Mouse (Mus musculus): ENCODE data around the gene Ripor1. TPM values are rescaled to one million over a fixed set of nuclear protein-coding genes. Genes with fewer than 3 reads are reported as not detected.

Gene Ripor1
- total and polyA plus RNA-seq, 2 experiments from 2014 or later: 15.9 to 22.2 TPM

DNA sequence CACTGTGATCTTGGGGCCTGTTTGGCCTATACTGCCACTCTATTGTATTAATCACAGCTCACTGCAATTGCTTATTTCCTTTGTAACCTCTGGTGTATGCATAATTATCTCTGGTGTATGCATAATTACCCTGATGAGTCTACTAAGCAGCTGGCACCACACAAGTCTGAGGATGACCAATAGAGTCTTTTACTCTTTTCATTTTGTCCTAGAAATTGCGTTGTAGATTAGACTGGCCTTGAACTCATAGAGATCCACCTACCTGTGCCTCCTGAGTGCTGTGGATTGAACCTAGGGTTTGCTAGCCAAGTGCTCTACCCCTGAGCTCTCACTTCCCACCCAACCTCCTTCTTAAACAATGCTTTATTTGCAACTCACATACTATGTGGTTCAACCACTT is 21.0 kb downstream of the Ripor1 start:
- 81% methylated on average over 1 of the region's 1 CpGs for WGBS
- no peak for ATAC-seq (ENCODE audit: insufficient read depth, low read depth)
- no peak overlapping the region for H3K4me2 ChIP-seq (ENCODE audit: low read depth, low read length)
- TF ChIP-seq CTCF (IDR thresholded peaks at IDR 0.05; ENCODE audit: low read depth) (no peak), EP300 (IDR thresholded peaks at IDR 0.05; ENCODE audit: low read depth) (no peak)
- no peak overlapping the region for H3K4me3 ChIP-seq (ENCODE audit: low read depth, low read length)
- H3K27ac ChIP-seq (ENCODE audit: low read depth): no peak overlapping the region
- H3K9ac ChIP-seq (replicated peaks; ENCODE audit: low read depth, low read length): no peak overlapping the region
- peaks cover 33% of the 10 kb centered on the region for H3K36me3 ChIP-seq (replicated peaks; ENCODE audit: control insufficient read depth, insufficient read depth, low read length)
- no peaks in the 10 kb centered on the region for H3K9me3 ChIP-seq (replicated peaks; ENCODE audit: control insufficient read depth, low read length)
- H3K4me1 ChIP-seq (ENCODE audit: control insufficient read depth, insufficient read depth): peaks cover 2% of the 10 kb centered on the region; the same call in 1 of the 2 replicates
- no peaks in the 10 kb centered on the region for H3K27me3 ChIP-seq (ENCODE audit: control insufficient read depth, insufficient read depth, low read length)
- DNase-seq (ENCODE audit: low spot score): no peak

DNA sequence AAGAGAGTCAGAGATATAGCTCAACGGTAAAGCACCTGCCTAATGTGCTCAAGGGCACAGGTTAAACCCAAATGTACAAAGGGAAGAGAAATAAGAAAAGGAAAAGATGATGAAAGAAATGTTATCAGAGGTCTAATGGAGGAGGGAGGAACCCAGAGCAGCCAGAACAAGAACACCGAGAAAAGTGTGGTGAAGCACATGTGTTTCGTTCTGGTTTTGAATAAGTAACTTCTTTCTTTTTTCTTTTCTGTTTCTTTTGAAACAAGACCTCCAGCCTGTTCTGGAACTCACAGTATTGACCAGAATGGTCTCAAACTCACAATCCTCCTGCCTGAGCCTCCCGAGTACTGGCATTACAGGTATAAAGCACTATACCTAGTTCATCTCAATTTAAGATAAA is 24.3 kb downstream of the Ripor1 start:
- TF ChIP-seq EP300 (IDR thresholded peaks at IDR 0.05; ENCODE audit: low read depth): no peak
- no peak for TF ChIP-seq CTCF (IDR thresholded peaks at IDR 0.05; ENCODE audit: low read depth)
- H3K27me3 ChIP-seq (ENCODE audit: control insufficient read depth, insufficient read depth, low read length): no peaks in the 10 kb centered on the region
- ATAC-seq (ENCODE audit: insufficient read depth, low read depth) (no peak), DNase-seq (ENCODE audit: low spot score) (no peak)
- no peak overlapping the region for H3K9ac ChIP-seq (replicated peaks; ENCODE audit: low read depth, low read length)
- no peaks in the 10 kb centered on the region for H3K9me3 ChIP-seq (replicated peaks; ENCODE audit: control insufficient read depth, low read length)
- no peak overlapping the region for H3K27ac ChIP-seq (ENCODE audit: low read depth)
- no peak overlapping the region for H3K4me3 ChIP-seq (ENCODE audit: low read depth, low read length)
- 87% methylated on average over 4 of the region's 4 CpGs for WGBS
- no peaks in the 10 kb centered on the region for H3K4me1 ChIP-seq (ENCODE audit: control insufficient read depth, insufficient read depth)
- H3K36me3 ChIP-seq (replicated peaks; ENCODE audit: control insufficient read depth, insufficient read depth, low read length): peaks cover 6% of the 10 kb centered on the region
- H3K4me2 ChIP-seq (ENCODE audit: low read depth, low read length): no peak overlapping the region

DNA sequence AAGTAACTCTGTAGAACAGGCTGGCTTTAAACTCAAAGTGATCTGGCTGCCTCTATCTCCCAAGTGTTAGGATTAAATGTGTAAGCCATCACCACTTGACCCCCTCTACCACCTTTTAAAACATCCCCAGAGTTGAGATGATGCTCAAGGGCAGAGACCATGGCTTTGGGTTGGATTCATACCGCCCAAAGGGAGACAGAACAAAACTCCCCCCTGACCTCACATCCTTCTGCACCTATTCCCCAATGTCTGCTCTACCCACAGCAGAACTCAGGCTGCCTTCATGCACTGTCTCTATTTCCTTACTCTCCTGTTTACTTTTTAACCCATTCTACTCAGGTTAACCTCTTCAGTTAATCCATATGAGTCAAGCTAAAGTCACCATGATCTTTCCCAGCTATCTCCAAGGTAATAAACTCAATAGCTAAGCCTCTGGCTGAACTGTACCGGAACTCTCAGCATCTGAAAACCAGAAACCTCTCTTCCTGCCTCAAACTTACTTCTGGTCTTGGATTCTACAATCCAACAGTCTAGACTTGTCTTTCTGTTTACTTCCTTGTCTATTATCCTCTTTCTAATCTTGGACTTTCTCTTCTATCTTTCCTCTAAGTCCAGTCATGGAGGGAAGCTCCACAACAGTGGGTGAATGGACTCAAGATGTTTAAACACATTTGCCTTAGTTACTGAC is 29.9 kb downstream of the Ripor1 start:
- no peak for DNase-seq (ENCODE audit: low spot score)
- H3K4me2 ChIP-seq (ENCODE audit: low read depth, low read length): peak overlapping the region; percentile 71
- WGBS: 79% methylated on average over 2 of the region's 2 CpGs

DNA sequence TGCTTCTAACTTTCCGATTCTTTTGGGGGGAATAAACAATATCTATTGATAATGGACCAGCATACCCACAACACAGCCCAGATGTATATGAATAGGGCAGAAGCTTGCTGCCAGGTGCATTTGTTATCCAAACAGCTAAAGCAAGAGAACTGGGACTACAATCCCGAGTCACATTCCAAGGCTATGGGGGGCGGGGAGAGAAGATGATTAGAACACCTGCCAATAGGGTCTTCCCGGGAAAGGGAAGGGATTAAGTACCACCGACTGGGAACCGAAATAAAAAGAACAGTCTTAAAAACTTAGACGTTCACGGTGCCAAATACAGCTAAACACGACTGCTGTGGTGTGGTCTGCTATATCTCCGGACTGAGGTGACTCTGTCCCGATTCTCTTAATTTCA is 30.4 kb downstream of the Ripor1 start:
- no peak for DNase-seq (ENCODE audit: low spot score)
- Histone ChIP-seq H3K9me3 (replicated peaks; ENCODE audit: control insufficient read depth, low read length) (no peaks in the 10 kb centered on the region), H3K27me3 (ENCODE audit: control insufficient read depth, insufficient read depth, low read length) (no peaks in the 10 kb centered on the region), H3K36me3 (replicated peaks; ENCODE audit: control insufficient read depth, insufficient read depth, low read length) (no peaks in the 10 kb centered on the region), H3K4me1 (ENCODE audit: control insufficient read depth, insufficient read depth) (peaks cover 15% of the 10 kb centered on the region), H3K9ac (replicated peaks; ENCODE audit: low read depth, low read length) (peak overlapping the region; percentile 97; the same call in 1 of the 2 replicates), H3K4me2 (ENCODE audit: low read depth, low read length) (peak overlapping the region; percentile 71), H3K27ac (ENCODE audit: low read depth) (peak overlapping the region; percentile 98), H3K4me3 (ENCODE audit: low read depth, low read length) (peak overlapping the region; percentile 83)
- no peak for TF ChIP-seq EP300 (IDR thresholded peaks at IDR 0.05; ENCODE audit: low read depth)
- TF ChIP-seq CTCF (IDR thresholded peaks at IDR 0.05; ENCODE audit: low read depth): no peak
- ATAC-seq (ENCODE audit: insufficient read depth, low read depth): no peak
- 5% methylated on average over 11 of the region's 11 CpGs for WGBS

More for the DNA sequence above, 29.9 kb downstream of the Ripor1 start:
- no peaks in the 10 kb centered on the region for H3K9me3 ChIP-seq (replicated peaks; ENCODE audit: control insufficient read depth, low read length)
- no peak for ATAC-seq (ENCODE audit: insufficient read depth, low read depth)
- no peaks in the 10 kb centered on the region for H3K27me3 ChIP-seq (ENCODE audit: control insufficient read depth, insufficient read depth, low read length)
- H3K4me1 ChIP-seq (ENCODE audit: control insufficient read depth, insufficient read depth): peaks cover 11% of the 10 kb centered on the region
- no peak overlapping the region; the same call in 1 of the 2 replicates for H3K9ac ChIP-seq (replicated peaks; ENCODE audit: low read depth, low read length)
- no peaks in the 10 kb centered on the region for H3K36me3 ChIP-seq (replicated peaks; ENCODE audit: control insufficient read depth, insufficient read depth, low read length)
- H3K27ac ChIP-seq (ENCODE audit: low read depth): peak overlapping the region; percentile 98; the same call in 1 of the 2 replicates
- TF ChIP-seq CTCF (IDR thresholded peaks at IDR 0.05; ENCODE audit: low read depth) (no peak), EP300 (IDR thresholded peaks at IDR 0.05; ENCODE audit: low read depth) (no peak)
- H3K4me3 ChIP-seq (ENCODE audit: low read depth, low read length): peak overlapping the region; percentile 83

DNA sequence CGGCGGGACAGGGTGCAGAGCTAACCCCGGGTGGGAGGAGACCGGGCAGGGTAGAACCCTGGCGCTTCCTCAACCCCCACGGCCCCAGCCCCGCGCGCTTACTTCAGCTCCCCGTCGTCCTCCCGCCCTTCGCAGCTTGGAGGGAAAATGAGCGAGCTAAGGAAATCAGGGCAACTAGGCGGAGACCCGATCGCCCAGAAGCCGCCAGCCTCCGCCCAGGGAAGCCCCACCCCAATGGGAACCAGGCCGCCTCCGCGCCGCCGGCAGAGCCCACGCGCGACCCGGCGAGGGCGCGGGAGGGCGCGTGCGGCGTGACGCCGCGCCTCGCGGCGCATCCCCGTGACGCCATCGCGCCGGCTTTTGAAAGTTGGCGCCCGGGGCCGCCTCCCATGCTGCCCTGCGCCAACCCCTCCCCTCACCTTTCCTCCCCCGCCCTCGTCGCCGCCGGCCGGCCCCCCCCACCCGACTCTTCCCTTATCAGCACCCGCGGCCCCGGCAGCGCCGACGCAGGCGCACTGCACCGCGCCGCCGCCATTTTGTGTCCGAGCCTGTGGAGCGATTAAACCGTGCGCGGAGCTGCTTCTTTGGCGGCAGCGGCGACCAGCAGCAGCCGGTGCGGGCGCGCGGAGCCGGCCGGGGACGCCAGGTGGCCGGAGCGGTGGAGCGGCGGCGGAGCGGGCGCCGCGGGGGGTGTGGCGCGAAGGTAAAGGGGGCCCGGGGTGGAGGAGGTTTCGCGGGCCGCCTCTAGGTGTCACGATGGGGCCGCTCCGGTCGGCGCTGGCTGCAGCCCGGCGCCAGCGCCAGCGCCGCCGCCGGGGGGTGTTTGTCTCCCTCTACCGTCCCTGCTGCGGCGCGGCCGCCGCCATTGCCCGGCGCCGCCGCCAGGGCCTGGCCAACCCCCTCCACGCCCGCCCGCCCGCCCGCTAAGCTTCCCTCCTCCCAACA is 31.2 kb downstream of the Ripor1 start, which contains the start of gene Ctcf:
Ctcf (plus strand) TSS at position 551 of the 945 bp plus-strand sequence.
- Histone ChIP-seq H3K4me1 (ENCODE audit: control insufficient read depth, insufficient read depth) (peaks cover 22% of the 10 kb centered on the region), H3K27ac (ENCODE audit: low read depth) (peak within 1 kb of the TSS; percentile 98), H3K4me2 (ENCODE audit: low read depth, low read length) (peak within 1 kb of the TSS; percentile 71), H3K4me3 (ENCODE audit: low read depth, low read length) (peak within 1 kb of the TSS; percentile 83), H3K36me3 (replicated peaks; ENCODE audit: control insufficient read depth, insufficient read depth, low read length) (no peaks in the 10 kb centered on the region), H3K9me3 (replicated peaks; ENCODE audit: control insufficient read depth, low read length) (no peaks in the 10 kb centered on the region), H3K9ac (replicated peaks; ENCODE audit: low read depth, low read length) (peak within 1 kb of the TSS; percentile 97), H3K27me3 (ENCODE audit: control insufficient read depth, insufficient read depth, low read length) (no peaks in the 10 kb centered on the region)
- DNase-seq (ENCODE audit: low spot score): peak; percentile 91
- peak; percentile 92 for ATAC-seq (ENCODE audit: insufficient read depth, low read depth)
- WGBS: under 1% methylated on average over 64 of the region's 126 CpGs
- no peak for TF ChIP-seq EP300 (IDR thresholded peaks at IDR 0.05; ENCODE audit: low read depth)
- TF ChIP-seq CTCF (IDR thresholded peaks at IDR 0.05; ENCODE audit: low read depth): no peak
